Mouse (Mus musculus): ENCODE results near the gene Galnt18.

Gene Galnt18

DNA sequence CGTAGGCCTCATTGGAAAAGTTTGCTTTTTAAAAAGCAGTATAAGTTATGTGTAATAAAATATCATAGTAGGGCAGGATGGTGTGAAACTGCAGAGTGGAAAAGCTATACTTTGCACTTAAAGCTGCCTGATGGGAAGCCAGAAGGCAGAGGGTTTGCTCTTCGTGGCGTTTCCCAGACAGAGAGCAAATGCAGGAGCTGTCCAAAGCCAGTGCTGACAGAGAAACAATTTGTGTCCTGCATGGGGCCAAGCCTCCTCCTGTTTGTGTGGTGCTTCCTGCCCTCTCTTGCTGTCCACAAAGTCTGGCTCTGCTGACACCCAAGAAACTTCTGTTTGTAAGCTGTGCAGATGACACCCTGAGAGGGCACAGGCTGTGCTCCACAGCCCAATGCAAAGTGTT is 220.8 kb downstream of the Galnt18 start:
- no peak for DNase-seq (ENCODE audit: low spot score)

GRCm38 (mm10) chr7:111550987-111551386 is 228.8 kb downstream of the Galnt18 start:
- DNase-seq (ENCODE audit: low spot score), result no peak

DNA sequence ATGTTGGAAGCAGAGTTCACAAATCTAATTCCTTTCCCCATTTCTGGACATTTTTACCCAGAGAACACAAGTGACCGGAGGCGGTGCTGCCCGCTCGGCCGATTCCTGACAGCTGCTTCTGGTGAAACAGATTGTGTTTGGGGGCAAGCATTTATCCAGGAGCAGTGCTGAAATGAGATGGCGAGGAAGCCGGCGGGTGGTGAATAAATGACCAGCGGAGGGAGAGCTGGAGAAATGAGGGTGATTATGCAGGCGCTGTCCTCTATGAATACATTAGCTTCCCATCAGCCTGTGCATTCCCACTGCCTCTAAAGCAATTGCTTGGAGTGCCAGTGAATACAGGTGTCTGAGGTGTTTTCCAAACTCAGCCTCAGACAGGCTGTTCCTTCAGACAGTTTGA is 232.7 kb downstream of the Galnt18 start:
- no peak for DNase-seq (ENCODE audit: low spot score)

- DNase-seq (ENCODE audit: low spot score), result no peak
Measured at GRCm38 (mm10) chr7:111545614-111546013, 234.2 kb downstream of the Galnt18 start.

GRCm38 (mm10) chr7:111537946-111538345 is 241.8 kb downstream of the Galnt18 start:
- DNase-seq (ENCODE audit: low spot score), result no peak

DNA sequence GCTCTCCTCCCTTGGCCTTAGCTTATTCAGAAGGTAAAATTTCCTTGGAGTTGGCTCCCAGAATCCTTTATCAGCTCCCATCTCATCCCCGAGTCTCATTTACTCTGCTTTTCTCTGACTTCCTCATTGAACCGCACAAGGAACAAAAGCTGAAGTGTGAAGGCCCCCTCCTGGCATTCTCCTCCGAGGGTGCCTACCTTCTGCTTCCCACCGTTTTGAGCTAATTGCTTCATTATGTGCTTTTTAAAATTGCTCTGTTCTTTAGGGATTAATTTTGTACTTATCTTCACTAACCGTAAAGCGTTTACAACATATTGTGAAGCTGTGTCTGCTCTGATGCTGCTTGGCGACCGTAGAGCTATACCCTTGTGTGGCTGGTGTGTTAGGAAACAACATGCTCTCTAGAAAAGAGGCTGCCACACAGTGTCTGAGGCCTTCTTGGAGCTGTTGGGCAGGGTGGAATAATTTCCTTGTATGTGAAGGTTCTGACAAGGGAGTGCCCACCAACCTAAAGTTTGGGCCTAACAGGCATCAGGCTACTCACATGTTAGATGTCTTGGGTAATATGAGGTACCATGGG is 244.9 kb downstream of the Galnt18 start:
- no peak for DNase-seq (ENCODE audit: low spot score)

DNA sequence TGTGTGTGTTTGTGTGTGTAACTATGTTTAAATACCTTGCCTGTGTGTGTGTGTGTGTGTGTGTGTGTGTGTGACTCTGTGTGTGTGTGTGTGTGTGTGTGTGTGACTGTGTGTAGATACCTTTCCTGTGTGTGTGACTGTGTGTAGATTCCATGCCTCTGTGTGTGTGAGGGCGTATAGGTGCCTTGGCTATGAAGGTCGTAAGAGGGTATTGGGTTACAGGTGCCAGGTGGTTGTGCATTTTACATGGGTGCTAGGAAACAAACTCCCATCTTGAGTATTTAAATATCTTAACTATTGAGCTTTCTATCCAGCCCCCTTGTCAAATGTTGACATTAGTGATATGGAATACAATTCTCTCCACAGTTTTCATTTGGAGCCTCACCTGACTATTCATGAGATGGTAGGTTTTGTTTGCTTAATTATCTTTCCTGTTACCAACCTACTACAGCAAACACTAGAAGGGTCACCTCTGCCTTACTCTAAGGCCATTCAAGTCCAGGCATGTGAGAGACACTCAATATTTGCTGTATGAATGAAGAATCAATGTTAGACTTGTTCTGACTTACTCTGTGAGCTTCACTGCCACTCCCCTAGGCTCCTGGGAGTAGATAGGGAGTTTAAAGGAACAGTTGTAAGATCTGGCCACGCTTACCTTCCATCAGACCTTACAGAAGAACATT is 250.7 kb downstream of the Galnt18 start:
- no peak for DNase-seq (ENCODE audit: low spot score)

DNA sequence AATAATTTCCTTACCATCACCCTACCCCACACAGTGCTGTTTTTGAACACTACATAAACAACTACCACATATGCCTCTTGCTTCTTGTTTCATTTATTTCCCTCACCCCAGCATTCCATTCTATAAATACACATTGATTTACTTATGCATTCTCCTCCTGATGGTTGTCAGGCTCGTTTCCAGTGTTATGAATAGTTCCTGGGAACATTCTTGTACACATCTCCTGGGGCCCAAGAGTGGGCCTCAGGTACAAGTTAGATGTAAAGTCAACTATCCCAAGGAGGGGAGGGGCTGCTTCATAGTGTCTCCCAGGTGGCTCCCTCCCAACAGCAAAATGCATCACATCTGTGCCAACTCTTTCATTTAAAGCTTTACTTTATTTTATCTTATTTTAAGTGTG is 251.3 kb downstream of the Galnt18 start:
- DNase-seq (ENCODE audit: low spot score), result no peak

- no peak for DNase-seq (ENCODE audit: low spot score)
Measured at GRCm38 (mm10) chr7:111520881-111521280, 258.9 kb downstream of the Galnt18 start.

- DNase-seq (ENCODE audit: low spot score), result no peak
Measured at GRCm38 (mm10) chr7:111518581-111519242, 261.1 kb downstream of the Galnt18 start.

GRCm38 (mm10) chr7:111516882-111517281 is 262.9 kb downstream of the Galnt18 start:
- no peak for DNase-seq (ENCODE audit: low spot score)

DNA sequence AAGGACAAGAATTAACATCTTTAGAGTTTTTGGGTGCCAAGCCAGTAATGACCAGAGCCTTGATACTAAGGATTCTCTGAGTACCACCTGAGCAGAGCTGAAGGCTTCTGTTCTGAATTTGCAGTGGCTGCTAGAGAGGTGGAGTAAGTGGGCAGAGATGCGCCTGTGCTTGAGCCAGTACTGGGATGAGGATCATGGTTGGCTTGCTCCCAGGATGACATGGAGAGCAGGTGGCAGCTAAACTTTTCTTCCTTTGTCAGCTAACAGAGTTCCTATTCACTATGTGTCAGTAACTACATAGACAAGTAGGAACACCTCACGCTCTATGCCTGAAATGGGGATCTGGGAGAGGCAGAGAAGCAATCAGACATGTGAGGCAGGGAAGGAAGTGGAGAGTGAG is 264.3 kb downstream of the Galnt18 start:
- DNase-seq (ENCODE audit: low spot score), result no peak

GRCm38 (mm10) chr7:111509167-111509854 is 270.5 kb downstream of the Galnt18 start:
- no peak for DNase-seq (ENCODE audit: low spot score)

DNA sequence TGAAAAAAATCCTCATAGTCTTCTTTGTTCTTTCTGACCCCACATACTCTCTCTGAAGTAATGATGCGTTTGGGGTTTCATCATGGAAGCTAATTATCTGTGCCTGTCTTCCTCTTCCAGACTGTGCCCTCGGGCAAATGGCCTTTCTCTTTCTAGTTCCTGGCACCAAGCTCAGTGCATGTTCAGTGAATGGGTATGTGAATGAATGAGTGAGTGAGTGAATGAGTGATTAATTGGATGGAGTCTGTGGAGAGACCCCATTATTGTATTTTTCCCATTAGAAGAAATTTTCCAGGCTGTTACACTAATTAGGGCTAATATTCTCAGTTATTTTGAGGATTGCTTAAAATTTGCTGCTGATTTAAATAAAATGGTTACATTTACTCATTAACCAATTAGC is 279.2 kb downstream of the Galnt18 start:
- no peak for DNase-seq (ENCODE audit: low spot score)

- no peak for DNase-seq (ENCODE audit: low spot score)
Measured at GRCm38 (mm10) chr7:111499255-111499790, 280.5 kb downstream of the Galnt18 start.

- DNase-seq (ENCODE audit: low spot score), result no peak
Measured at GRCm38 (mm10) chr7:111497191-111497590, 282.6 kb downstream of the Galnt18 start.

DNA sequence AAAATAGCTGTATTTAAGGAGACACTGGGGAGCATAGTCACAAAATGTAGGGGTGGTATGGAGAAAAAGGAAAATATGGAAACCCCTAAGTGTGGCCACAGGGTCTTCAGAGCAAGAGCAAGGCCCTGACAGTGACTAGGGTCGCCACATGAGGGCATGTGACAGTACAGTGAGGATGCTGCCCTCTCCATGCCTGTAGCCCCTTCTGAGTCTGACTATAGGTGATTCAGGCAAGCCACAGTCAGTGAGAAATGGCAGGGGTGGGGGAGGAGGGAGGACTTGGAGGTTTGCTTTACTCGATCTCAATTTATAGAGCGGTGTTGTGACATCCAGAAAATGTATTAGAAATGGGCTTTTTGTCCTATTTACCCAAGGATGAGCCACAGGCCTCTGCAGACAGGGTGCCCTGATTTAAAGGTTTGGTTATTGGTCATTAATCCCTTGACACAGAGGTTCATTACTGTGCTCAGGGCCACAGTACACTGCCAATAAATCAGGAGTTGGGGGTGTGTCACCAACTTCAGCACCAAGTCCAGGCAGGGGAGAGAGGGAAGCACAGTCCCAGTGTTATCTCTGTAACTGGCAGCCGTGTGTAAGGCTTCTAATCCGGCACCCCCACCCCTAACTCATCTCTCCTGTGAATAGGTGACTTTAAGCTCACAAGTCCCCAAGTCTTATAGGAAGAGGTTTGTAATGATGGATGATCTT is 287.4 kb downstream of the Galnt18 start:
- no peak for DNase-seq (ENCODE audit: low spot score)

DNA sequence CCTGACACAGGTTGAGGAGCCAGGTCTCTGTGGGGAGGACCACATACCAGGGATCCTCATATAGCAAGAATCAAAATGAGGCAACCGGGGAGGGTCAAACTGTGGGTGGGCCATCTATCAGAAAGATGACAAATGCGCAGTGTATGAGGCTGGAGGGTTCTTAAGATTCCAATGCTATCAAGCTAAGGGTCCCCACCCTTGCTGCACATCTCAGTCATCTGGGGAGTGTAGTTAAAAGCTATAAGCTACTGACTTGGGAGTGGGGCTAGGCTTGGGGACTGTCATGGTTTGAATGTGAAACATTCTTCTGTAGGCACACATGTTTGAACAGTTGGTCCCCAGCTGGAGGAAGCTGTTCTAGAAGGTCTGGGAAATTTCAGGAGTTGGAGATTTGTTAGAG is 288.2 kb downstream of the Galnt18 start:
- DNase-seq (ENCODE audit: low spot score), result no peak

DNA sequence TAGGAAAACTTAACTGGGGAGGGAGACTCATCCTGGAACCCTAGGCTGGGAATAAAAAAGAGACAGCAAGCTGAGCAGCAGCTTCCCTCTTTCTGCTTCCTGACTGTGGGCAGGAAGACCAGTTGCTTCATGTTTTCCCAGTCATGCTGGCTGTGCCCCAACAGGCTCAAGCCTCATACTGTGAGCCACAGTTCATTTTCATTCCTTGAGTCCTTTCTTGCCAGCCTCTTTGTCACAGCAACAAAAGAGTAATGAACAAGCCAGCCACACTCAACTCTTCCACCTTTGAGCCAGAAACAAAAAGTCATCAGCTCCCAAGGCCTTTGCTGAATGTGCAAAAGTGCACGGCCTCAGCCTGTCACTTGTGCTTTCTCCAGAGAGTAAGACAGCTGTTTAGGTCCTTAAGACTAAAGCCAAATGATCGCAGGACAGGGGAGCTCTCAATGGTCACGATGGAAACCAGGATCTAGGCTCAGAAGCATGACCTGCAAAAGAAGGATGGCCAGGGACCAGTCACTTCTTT is 292.9 kb downstream of the Galnt18 start:
- DNase-seq (ENCODE audit: low spot score), result no peak

- DNase-seq (ENCODE audit: low spot score), result no peak
Measured at GRCm38 (mm10) chr7:111483896-111484295, 295.9 kb downstream of the Galnt18 start.

- DNase-seq (ENCODE audit: low spot score), result no peak
Measured at GRCm38 (mm10) chr7:111483321-111483720, 296.5 kb downstream of the Galnt18 start.

DNA sequence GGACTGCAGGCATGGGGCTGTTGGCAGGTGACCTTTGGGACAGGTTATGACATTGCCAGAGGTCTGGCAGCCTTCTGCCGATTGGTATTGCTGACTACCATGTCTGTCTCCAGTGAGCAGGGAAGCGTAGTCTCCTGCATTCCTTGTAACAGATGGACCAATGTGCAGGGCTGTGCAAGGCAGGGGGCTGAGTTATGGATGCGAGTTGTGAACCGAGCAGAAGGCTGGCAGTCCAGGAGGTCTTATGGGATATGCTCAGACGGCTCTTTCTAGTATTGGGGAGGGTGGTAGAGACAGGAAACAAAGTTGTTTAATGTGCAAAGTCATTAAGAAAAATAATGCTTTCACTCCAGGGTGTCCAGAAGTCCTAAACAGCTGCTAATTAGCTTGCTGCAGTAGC is 312.1 kb downstream of the Galnt18 start:
- no peak for DNase-seq (ENCODE audit: low spot score)

All from urinary bladder, postnatal 10 days (tissue).